Mouse (Mus musculus): ENCODE data around the gene Akap2. TPM values are rescaled to one million over a fixed set of nuclear protein-coding genes. Genes with fewer than 3 reads are reported as not detected.

Akap2 gene
- 1 to 10 TPM; 2.0 to 3.2 TPM for polyA plus RNA-seq (2017; shearing (Covaris generic))

DNA sequence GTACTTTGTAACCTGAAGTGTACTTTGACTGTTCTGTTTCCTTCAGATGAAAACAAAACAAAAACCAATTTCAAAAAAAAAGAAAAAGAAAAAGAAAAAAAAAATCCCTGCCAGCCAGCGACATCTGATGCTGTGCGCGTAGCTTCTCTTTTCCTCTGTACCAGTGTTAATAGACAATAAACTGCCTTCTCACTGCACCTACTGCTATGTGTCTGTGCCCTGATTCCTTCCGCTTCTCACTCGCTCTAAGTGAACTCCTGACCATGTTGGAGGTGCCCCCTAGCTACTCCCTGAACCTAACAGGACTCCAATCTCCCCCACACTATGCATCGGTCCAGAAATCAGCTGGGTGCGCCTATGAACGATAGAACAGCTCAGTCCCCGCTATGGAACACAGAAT is at the start of gene Akap2:
Akap2 (plus strand) TSS at position 304 of the 400 bp plus-strand sequence.

DNA sequence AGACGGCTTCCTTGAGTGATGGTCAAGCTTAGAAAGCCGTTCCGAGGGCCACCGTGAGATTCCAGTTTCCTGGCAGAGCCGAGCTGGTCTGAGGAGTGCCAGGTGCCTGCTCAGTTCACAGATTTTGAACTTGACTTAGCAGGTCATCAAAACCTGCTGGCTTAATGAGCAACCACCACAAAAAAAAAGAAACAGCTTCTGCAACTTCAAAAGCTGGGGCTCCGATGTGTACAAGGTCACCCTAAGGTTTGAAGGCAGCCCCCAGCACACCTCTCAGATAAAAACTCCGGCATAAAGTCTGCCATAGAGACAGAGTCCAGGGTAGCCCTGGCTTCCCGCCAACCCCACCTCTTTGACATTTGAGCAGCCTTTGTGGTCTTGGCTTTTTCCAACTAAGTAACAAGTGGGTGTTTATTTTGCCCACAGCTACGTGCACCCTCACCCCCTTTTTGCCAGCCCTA is 198.8 kb downstream of the Akap2 start, which contains the start of gene D630039A03Rik:
D630039A03Rik (minus strand) TSS at position 97 of the 461 bp plus-strand sequence.

Other genes with a start within 250 kb of the Akap2 start
- gene Pakap, start 149.5 kb upstream of the Akap2 start, polyA plus RNA-seq (2017; shearing (Covaris generic)), result 1 to 10 TPM; 1.8 to 4.0 TPM
- 10 to 100 TPM; 15.4 to 18.2 TPM for gene D630039A03Rik, start 198.6 kb downstream of the Akap2 start, polyA plus RNA-seq (2017; shearing (Covaris generic))
- 100 to 1,000 TPM; 160 to 173 TPM for gene Txn1, start 238.8 kb downstream of the Akap2 start, polyA plus RNA-seq (2017; shearing (Covaris generic))

All from inflammation-experienced regulatory T-cells (primary cell).